Mouse (Mus musculus): ENCODE data around the gene Nop53.

DNA sequence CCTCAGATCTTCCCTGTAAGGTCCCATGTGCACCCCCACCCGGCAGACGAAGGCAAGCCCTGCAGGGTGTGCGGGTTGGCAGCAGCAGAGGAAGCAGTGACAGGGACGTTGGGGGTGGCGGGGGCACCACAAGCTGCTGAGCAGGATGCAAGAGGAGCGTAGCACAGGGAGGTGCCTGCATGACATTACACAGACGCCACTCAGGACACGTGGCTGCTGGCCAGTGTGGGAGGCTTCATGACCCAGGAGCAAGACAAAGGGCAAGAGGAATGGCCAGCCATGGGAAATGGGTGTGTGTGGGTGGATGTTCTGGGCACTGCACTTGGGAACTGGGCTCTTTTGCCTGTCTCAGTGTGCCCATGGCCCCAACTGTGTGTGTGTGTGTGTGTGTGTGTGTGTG is 34.4 kb upstream of the Nop53 start:
- TF ChIP-seq POLR2A (IDR thresholded peaks at IDR 0.05; ENCODE audit: low read depth, low read length) (no peak), CTCF (IDR thresholded peaks at IDR 0.05; ENCODE audit: borderline replicate concordance, insufficient read depth, low read length) (no peak)
